Mouse (Mus musculus) stomach, embryonic 16.5 days (tissue): ENCODE data around the gene Magi2. TPM values are rescaled to one million over a fixed set of nuclear protein-coding genes. Genes with fewer than 3 reads are reported as not detected.

Experiments
- ATAC-seq: fragments of 200-750 bp; cut with Nextera tagmentation; 2 replicates; pipeline ENCODE4 v1.8.0; 2017; ENCODE audit warnings: moderate number of reproducible peaks, moderate TSS enrichment; ENCODE audit not compliant: insufficient read depth, low FRiP score
- H3K27ac ChIP-seq: fragments of 300-500 bp; sonication (generic); 2 replicates; pipeline ENCODE4 v1.5.1; 2014; ENCODE audit warnings: low read length
- H3K27me3 ChIP-seq: fragments of 300-500 bp; sonication (generic); 2 replicates; pipeline ENCODE4 v1.6.1; 2014; ENCODE audit warnings: low read length, control low read depth, mixed read lengths; ENCODE audit not compliant: control insufficient read depth, insufficient read depth
- H3K36me3 ChIP-seq: fragments of 300-500 bp; sonication (generic); 2 replicates; pipeline ENCODE4 v1.6.1; 2014; ENCODE audit warnings: low read length; ENCODE audit not compliant: control insufficient read depth, insufficient read depth
- H3K4me1 ChIP-seq: fragments of 300-500 bp; sonication (generic); 2 replicates; pipeline ENCODE4 v1.6.1; 2014; ENCODE audit warnings: low read length, control low read depth, mixed read lengths; ENCODE audit not compliant: control insufficient read depth, insufficient read depth
- H3K4me2 ChIP-seq: fragments of 300-500 bp; sonication (generic); 2 replicates; pipeline ENCODE4 v1.6.1; 2014; ENCODE audit warnings: low read depth, low read length, mixed read lengths
- H3K4me3 ChIP-seq: fragments of 300-500 bp; sonication (generic); replicated peaks from 2 replicates; pipeline ENCODE4 v1.5.1; 2014; ENCODE audit warnings: mild to moderate bottlenecking, low read length
- H3K9ac ChIP-seq: fragments of 300-500 bp; sonication (generic); 2 replicates; pipeline ENCODE4 v1.6.1; 2014; ENCODE audit warnings: low read length
- H3K9me3 ChIP-seq: fragments of 300-500 bp; sonication (generic); replicated peaks from 2 replicates; pipeline ENCODE4 v1.6.1; 2016; ENCODE audit warnings: low read length, control low read depth; ENCODE audit not compliant: control insufficient read depth
- WGBS: fragments of 180-500 bp; shearing (Covaris S2); extraction: QIAGEN DNeasy Blood & Tissue Kit; methylation state at CpG from one replicate; pipeline ENCODE4 v1.1.7; 2014; 5-methylcytosine and 5-hydroxymethylcytosine counted together
- polyA plus RNA-seq: library from polyadenylated mRNA; unstranded; fragments of >200 nt; fragmentation: Nextera tagmentation; extraction: Ambion mirVana; gene quantifications from 2 replicates; pipeline ENCODE4 v1.2.1, GENCODE M21; 2015

Gene Magi2
- polyA plus RNA-seq, 1 experiment from 2014 or later: 7.2 TPM

GRCm38 (mm10) chr5:20653425-20654185 lies 1426.8 kb downstream of the Magi2 start:
- no peak overlapping the region for H3K4me3 ChIP-seq
- H3K36me3 ChIP-seq: no peaks in the 10 kb centered on the region
- H3K9me3 ChIP-seq: no peaks in the 10 kb centered on the region
- no peaks in the 10 kb centered on the region for H3K27me3 ChIP-seq
- no peaks in the 10 kb centered on the region for H3K4me1 ChIP-seq
- 64% methylated on average over 11 of the region's 11 CpGs for WGBS
- no peak for ATAC-seq
- no peak overlapping the region for H3K4me2 ChIP-seq
- H3K27ac ChIP-seq: no peak overlapping the region
- no peak overlapping the region for H3K9ac ChIP-seq

GRCm38 (mm10) chr5:20654766-20655472 lies 1428.1 kb downstream of the Magi2 start:
- Histone ChIP-seq H3K27me3 (no peaks in the 10 kb centered on the region), H3K9ac (no peak overlapping the region), H3K4me2 (no peak overlapping the region), H3K4me3 (no peak overlapping the region), H3K27ac (no peak overlapping the region), H3K4me1 (no peaks in the 10 kb centered on the region), H3K9me3 (no peaks in the 10 kb centered on the region), H3K36me3 (no peaks in the 10 kb centered on the region)
- WGBS: 58% methylated on average over 10 of the region's 10 CpGs
- ATAC-seq: no peak

GRCm38 (mm10) chr5:20657056-20657455 lies 1430.2 kb downstream of the Magi2 start:
- H3K9ac ChIP-seq: no peak overlapping the region
- no peaks in the 10 kb centered on the region for H3K36me3 ChIP-seq
- no peak overlapping the region for H3K4me2 ChIP-seq
- no peak overlapping the region for H3K4me3 ChIP-seq
- no peaks in the 10 kb centered on the region for H3K4me1 ChIP-seq
- no peak overlapping the region for H3K27ac ChIP-seq
- ATAC-seq: no peak
- no peaks in the 10 kb centered on the region for H3K27me3 ChIP-seq
- no peaks in the 10 kb centered on the region for H3K9me3 ChIP-seq
- 87% methylated on average over 5 of the region's 5 CpGs for WGBS

- WGBS: 93% methylated on average over 8 of the region's 8 CpGs
- no peak overlapping the region for H3K27ac ChIP-seq
- no peak overlapping the region for H3K4me3 ChIP-seq
- no peak overlapping the region for H3K4me2 ChIP-seq
- no peak for ATAC-seq
- no peak overlapping the region for H3K9ac ChIP-seq
- no peaks in the 10 kb centered on the region for H3K4me1 ChIP-seq
- H3K27me3 ChIP-seq: no peaks in the 10 kb centered on the region
- no peaks in the 10 kb centered on the region for H3K36me3 ChIP-seq
- no peaks in the 10 kb centered on the region for H3K9me3 ChIP-seq
Observed at GRCm38 (mm10) chr5:20667601-20668000, 1440.8 kb downstream of the Magi2 start.

GRCm38 (mm10) chr5:20668736-20669355 lies 1442.0 kb downstream of the Magi2 start:
- ATAC-seq: no peak
- H3K27me3 ChIP-seq: no peaks in the 10 kb centered on the region
- H3K9me3 ChIP-seq: no peaks in the 10 kb centered on the region
- H3K4me2 ChIP-seq: no peak overlapping the region
- no peaks in the 10 kb centered on the region for H3K4me1 ChIP-seq
- no peaks in the 10 kb centered on the region for H3K36me3 ChIP-seq
- no peak overlapping the region for H3K27ac ChIP-seq
- no peak overlapping the region for H3K4me3 ChIP-seq
- no peak overlapping the region for H3K9ac ChIP-seq
- 84% methylated on average over 10 of the region's 10 CpGs for WGBS

- no peak overlapping the region for H3K9ac ChIP-seq
- no peaks in the 10 kb centered on the region for H3K4me1 ChIP-seq
- ATAC-seq: no peak
- H3K27ac ChIP-seq: no peak overlapping the region
- H3K27me3 ChIP-seq: no peaks in the 10 kb centered on the region
- no peak overlapping the region for H3K4me2 ChIP-seq
- WGBS: 80% methylated on average over 5 of the region's 5 CpGs
- no peak overlapping the region for H3K4me3 ChIP-seq
- no peaks in the 10 kb centered on the region for H3K36me3 ChIP-seq
- H3K9me3 ChIP-seq: no peaks in the 10 kb centered on the region
Observed at GRCm38 (mm10) chr5:20669456-20669855, 1442.6 kb downstream of the Magi2 start.

- Histone ChIP-seq H3K4me3 (no peak overlapping the region), H3K27me3 (no peaks in the 10 kb centered on the region), H3K36me3 (no peaks in the 10 kb centered on the region), H3K27ac (no peak overlapping the region), H3K4me1 (peaks cover 3% of the 10 kb centered on the region; the same call in 1 of the 2 replicates), H3K4me2 (no peak overlapping the region), H3K9ac (no peak overlapping the region), H3K9me3 (no peaks in the 10 kb centered on the region)
- WGBS: 44% methylated on average over 1 of the region's 1 CpGs
- no peak for ATAC-seq
Observed at GRCm38 (mm10) chr5:20671826-20672225, 1445.0 kb downstream of the Magi2 start.

GRCm38 (mm10) chr5:20674523-20674922 lies 1447.7 kb downstream of the Magi2 start:
- ATAC-seq: no peak
- Histone ChIP-seq H3K9me3 (no peaks in the 10 kb centered on the region), H3K4me1 (peaks cover 3% of the 10 kb centered on the region; the same call in 1 of the 2 replicates), H3K27ac (no peak overlapping the region), H3K9ac (no peak overlapping the region), H3K4me2 (no peak overlapping the region), H3K27me3 (no peaks in the 10 kb centered on the region), H3K36me3 (no peaks in the 10 kb centered on the region), H3K4me3 (no peak overlapping the region)
- 66% methylated on average over 8 of the region's 8 CpGs for WGBS

- Histone ChIP-seq H3K4me1 (peaks cover 3% of the 10 kb centered on the region; the same call in 1 of the 2 replicates), H3K27me3 (no peaks in the 10 kb centered on the region), H3K9me3 (no peaks in the 10 kb centered on the region), H3K27ac (no peak overlapping the region), H3K4me3 (no peak overlapping the region), H3K4me2 (no peak overlapping the region), H3K36me3 (no peaks in the 10 kb centered on the region), H3K9ac (no peak overlapping the region)
- ATAC-seq: no peak
Observed at GRCm38 (mm10) chr5:20675163-20675665, 1448.4 kb downstream of the Magi2 start.
